9 mouse cellular contexts compared by ENCODE assay signal in the genomic region with DNA sequence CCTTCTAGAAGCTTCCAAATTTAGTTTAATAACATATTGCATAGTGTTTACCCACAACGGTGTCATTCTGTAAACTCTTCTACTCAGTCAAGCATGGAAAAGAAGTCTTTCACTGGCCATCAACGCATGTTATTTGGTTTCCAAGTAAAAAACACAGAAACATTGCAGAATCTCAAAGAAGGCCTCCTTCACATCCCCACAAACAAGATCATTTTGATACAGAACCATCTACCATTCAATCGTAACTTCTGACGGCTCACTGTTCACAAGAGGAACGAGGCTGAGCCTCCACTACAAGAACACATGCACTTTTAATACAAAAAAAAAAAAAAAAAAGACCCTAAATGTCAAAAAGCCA. TPM values are rescaled to one million over a fixed set of nuclear protein-coding genes. Genes with fewer than 3 reads are reported as not detected.
DNase-seq lines count a peak whose midpoint lies in the region; ATAC-seq and TF ChIP-seq lines count a peak whose summit lies in the region.
"Had no signal": no experiment of that assay in that cellular context is flagged by ENCODE, and none has a peak within 500 bp of the region (broad histone marks: within the 10 kb centered on the region; RNA-seq: fewer than 3 reads in every experiment).

No protein-coding gene starts in this region.

- DNase-seq in left cerebral cortex, adult 2 months (ENCODE audit: extremely low spot score in 1 of 2, low spot score in 2 of 2) = no peak
- DNase-seq in left cerebral cortex, postnatal 25 days (ENCODE audit: low spot score in 2 of 2) = no peak
- DNase-seq in embryonic facial prominence, embryonic 10.5 days (ENCODE audit: low spot score) = no peak
- no peak for DNase-seq in intestine, embryonic 14.5 days (ENCODE audit: low spot score)
- DNase-seq in naive thymus-derived CD4-positive, alpha-beta T cell, adult 2 months (ENCODE audit: low read depth) = peak; percentile 40
- no peak for DNase-seq in left cerebral cortex, postnatal 14 days (ENCODE audit: low spot score in 2 of 2)
- DNase-seq in spleen, adult 12 weeks (ENCODE audit: low spot score) = no peak
- DNase-seq in left cerebral cortex, adult 18-20 months (ENCODE audit: low spot score in 2 of 2) = no peak

- no peak overlapping the region for H3K27ac ChIP-seq in left cerebral cortex, adult 2 months
- no peak overlapping the region for H3K27ac ChIP-seq in embryonic facial prominence, embryonic 10.5 days (replicated peaks)
- no peak overlapping the region; the same call in 1 of the 2 replicates for H3K27ac ChIP-seq in intestine, embryonic 14.5 days (ENCODE audit: low read depth)

- peak overlapping the region; percentile 84 for H3K4me3 ChIP-seq in left cerebral cortex, adult 2 months
- H3K4me3 ChIP-seq in embryonic facial prominence, embryonic 10.5 days = peak overlapping the region; percentile 99
- H3K4me3 ChIP-seq in intestine, embryonic 14.5 days (ENCODE audit: low read depth, low read length) = peak overlapping the region; percentile 94

- ATAC-seq in intestine, embryonic 14.5 days (replicated peaks; ENCODE audit: low FRiP score, low TSS enrichment, low read depth) = no peak

- WGBS in embryonic facial prominence, embryonic 10.5 days = 52% methylated on average over 5 of the region's 5 CpGs
- 34% methylated on average over 5 of the region's 5 CpGs for WGBS in intestine, embryonic 14.5 days

- H3K27me3 ChIP-seq in embryonic facial prominence, embryonic 10.5 days (replicated peaks; ENCODE audit: low read depth, poor library complexity, severe bottlenecking) = no peaks in the 10 kb centered on the region
- no peaks in the 10 kb centered on the region for H3K27me3 ChIP-seq in intestine, embryonic 14.5 days (replicated peaks; ENCODE audit: control insufficient read depth, insufficient read depth, low read length)

- H3K4me1 ChIP-seq in embryonic facial prominence, embryonic 10.5 days = peaks cover 15% of the 10 kb centered on the region
- H3K4me1 ChIP-seq in intestine, embryonic 14.5 days (replicated peaks; ENCODE audit: control insufficient read depth, insufficient read depth, low read length) = peaks cover 7% of the 10 kb centered on the region

- H3K9ac ChIP-seq in intestine, embryonic 14.5 days (ENCODE audit: low read length) = peak overlapping the region; percentile 94

- H3K36me3 ChIP-seq in embryonic facial prominence, embryonic 10.5 days (replicated peaks) = 0 out of 2 replicates have a peak, but pooled peaks cover 2% of the 10 kb centered on the region
- H3K36me3 ChIP-seq in intestine, embryonic 14.5 days (ENCODE audit: control insufficient read depth, insufficient read depth, low read length) = no peaks in the 10 kb centered on the region

- H3K4me2 ChIP-seq in intestine, embryonic 14.5 days (ENCODE audit: low read length) = peak overlapping the region; percentile 63

- intact Hi-C loops in left cerebral cortex, adult 2 months (cut with DNase I) = loop anchor here (5.0 kb wide), 2 partner anchors 109 to 254 kb away; a partner anchor contains a TSS
- intact Hi-C loops in left cerebral cortex, postnatal 25 days (cut with DNase I) = loop anchor here (5.0 kb wide), 1 partner anchor 44 kb away; a partner anchor contains a TSS
- intact Hi-C loops in left cerebral cortex, postnatal 14 days (cut with DNase I) = loop anchor here (5.0 kb wide), 1 partner anchor 44 kb away; a partner anchor contains a TSS

- H3K9me3 ChIP-seq in embryonic facial prominence, embryonic 10.5 days = no peaks in the 10 kb centered on the region
- H3K9me3 ChIP-seq in intestine, embryonic 14.5 days (ENCODE audit: control insufficient read depth, low read length) = no peaks in the 10 kb centered on the region

- no peak for TF ChIP-seq CTCF in left cerebral cortex, adult 2 months (IDR thresholded peaks at IDR 0.05)

RNA-seq across cellular contexts. Expression of a gene that starts 1.2 kb away (rescaled TPM):
- total RNA-seq in left cerebral cortex, adult 2 months (2021) = 10 to 100 TPM; 67.3 to 72.7 TPM
- total RNA-seq in left cerebral cortex, postnatal 25 days (2021) = 10 to 100 TPM; 66.0 to 68.7 TPM
- 28.2 and 29.2 TPM in 2 replicates for polyA plus RNA-seq in embryonic facial prominence, embryonic 10.5 days (2016; fragmentation: Nextera tagmentation; extraction: Ambion mirVana)
- 25.9 and 27.1 TPM in 2 replicates for polyA plus RNA-seq in intestine, embryonic 14.5 days (2014; fragmentation: Nextera tagmentation; extraction: Ambion mirVana)
- total RNA-seq in left cerebral cortex, postnatal 14 days (2021) = 10 to 100 TPM; 60.8 to 65.5 TPM
- 10 to 100 TPM; 70.7 to 71.3 TPM for total RNA-seq in left cerebral cortex, adult 18-20 months (2021)

RNA-seq across cellular contexts. Expression of a gene that starts 26.4 kb away (rescaled TPM):
- total RNA-seq in left cerebral cortex, adult 2 months (2021) = not detected
- not detected for total RNA-seq in left cerebral cortex, postnatal 25 days (2021)
- polyA plus RNA-seq in embryonic facial prominence, embryonic 10.5 days (2016; fragmentation: Nextera tagmentation; extraction: Ambion mirVana) = not detected in 2 replicates
- polyA plus RNA-seq in intestine, embryonic 14.5 days (2014; fragmentation: Nextera tagmentation; extraction: Ambion mirVana) = not detected in 2 replicates
- total RNA-seq in left cerebral cortex, postnatal 14 days (2021) = not detected
- total RNA-seq in left cerebral cortex, adult 18-20 months (2021) = not detected
- total RNA-seq: left cerebral cortex, postnatal 10 days had no signal

RNA-seq across cellular contexts. Expression of a gene that starts 44.1 kb away (rescaled TPM):
- total RNA-seq in left cerebral cortex, adult 2 months (2021) = 10 to 100 TPM; 18.7 to 21.3 TPM
- total RNA-seq in left cerebral cortex, postnatal 25 days (2021) = 10 to 100 TPM; 18.8 to 18.9 TPM
- polyA plus RNA-seq in embryonic facial prominence, embryonic 10.5 days (2016; fragmentation: Nextera tagmentation; extraction: Ambion mirVana) = 42.2 and 43.0 TPM in 2 replicates
- 36.0 and 36.6 TPM in 2 replicates for polyA plus RNA-seq in intestine, embryonic 14.5 days (2014; fragmentation: Nextera tagmentation; extraction: Ambion mirVana)
- 10 to 100 TPM; 18.6 to 19.8 TPM for total RNA-seq in left cerebral cortex, postnatal 14 days (2021)
- 10 to 100 TPM; 19.2 to 19.5 TPM for total RNA-seq in left cerebral cortex, adult 18-20 months (2021)
